Mouse (Mus musculus) 416B (cell line): ENCODE measurements around the gene Hspa4l.

ENCODE experiments used
- DNase-seq: peaks from one replicate; pipeline ENCODE4 v3.0.0; 2011; ENCODE audit warnings: low read depth

The Hspa4l gene

GRCm38 (mm10) chr3:40813275-40813674, 69.0 kb downstream of the Hspa4l start:
- no peak for DNase-seq

- DNase-seq, result peak; percentile 47
Measured at GRCm38 (mm10) chr3:40845521-40845920, 101.2 kb downstream of the Hspa4l start.
